Mouse (Mus musculus) frontal cortex, postnatal 14 days (tissue): Measurements from ENCODE around the gene Krt15.

ENCODE experiments used
- DNase-seq, 2 experiments: peaks; one replicate each; pipeline ENCODE4 v3.0.0; 2022; ENCODE audit warnings: low spot score in 2 of 2

The Krt15 gene

GRCm38 (mm10) chr11:100135731-100136130, at the start of gene Krt15:
Gene Krt15, minus strand, starts transcription at chr11:100135928.
- no peak for DNase-seq

- no peak for DNase-seq
These were observed 46.0 kb upstream of the Krt15 start for GRCm38 (mm10) chr11:100181725-100182124.

- no peak for DNase-seq
These were observed 43.5 kb upstream of the Krt15 start for GRCm38 (mm10) chr11:100179260-100179659.

GRCm38 (mm10) chr11:100178307-100178706, 42.6 kb upstream of the Krt15 start:
- no peak for DNase-seq

GRCm38 (mm10) chr11:100176791-100177190, 41.1 kb upstream of the Krt15 start:
- DNase-seq = no peak

GRCm38 (mm10) chr11:100168765-100169762, 33.3 kb upstream of the Krt15 start:
- DNase-seq = peak; percentile 39 to 60

- no peak for DNase-seq
These were observed 32.3 kb upstream of the Krt15 start for GRCm38 (mm10) chr11:100168071-100168470.

GRCm38 (mm10) chr11:100164392-100164791, 28.7 kb upstream of the Krt15 start:
- DNase-seq = no peak

GRCm38 (mm10) chr11:100157908-100158477, 22.3 kb upstream of the Krt15 start:
- no peak for DNase-seq

GRCm38 (mm10) chr11:100157331-100157730, 21.6 kb upstream of the Krt15 start:
- DNase-seq = no peak

GRCm38 (mm10) chr11:100155497-100156255, 19.9 kb upstream of the Krt15 start:
- no peak for DNase-seq

GRCm38 (mm10) chr11:100148615-100149330, 13.0 kb upstream of the Krt15 start, which contains the start of gene Krt19:
Gene Krt19, minus strand, starts transcription at chr11:100148665.
- no peak for DNase-seq

GRCm38 (mm10) chr11:100147566-100148353, 12.0 kb upstream of the Krt15 start:
- no peak for DNase-seq

- DNase-seq = no peak
These were observed 10.3 kb upstream of the Krt15 start for GRCm38 (mm10) chr11:100145858-100146560.

GRCm38 (mm10) chr11:100145104-100145503, 9.4 kb upstream of the Krt15 start:
- DNase-seq = no peak

- DNase-seq = no peak
These were observed 5.2 kb upstream of the Krt15 start for GRCm38 (mm10) chr11:100140966-100141365.

GRCm38 (mm10) chr11:100139391-100139790, 3.7 kb upstream of the Krt15 start:
- no peak for DNase-seq

- DNase-seq = no peak
These were observed 3.1 kb upstream of the Krt15 start for GRCm38 (mm10) chr11:100138809-100139208.

- DNase-seq = no peak
These were observed 2.0 kb upstream of the Krt15 start for GRCm38 (mm10) chr11:100137693-100138092.

GRCm38 (mm10) chr11:100136559-100136958, 831 bp upstream of the Krt15 start:
- no peak for DNase-seq
